Mouse (Mus musculus) forebrain, embryonic 15.5 days (tissue): ENCODE data around the gene Ptpn3. TPM values are rescaled to one million over a fixed set of nuclear protein-coding genes. Genes with fewer than 3 reads are reported as not detected.
"Not testable (repeated sequence)": the region's sequence is repeated elsewhere in the genome, so short reads cannot be mapped to it uniquely, and the experiment has no call there.

Experiments
- ATAC-seq: fragments of 200-750 bp; cut with Nextera tagmentation; replicated peaks from 2 replicates; pipeline ENCODE4 v1.8.0; 2017; ENCODE audit warnings: mild to moderate bottlenecking, moderate TSS enrichment, moderate library complexity
- H3K27ac ChIP-seq: fragments of 300-500 bp; sonication (generic); replicated peaks from 2 replicates; pipeline ENCODE4 v1.5.1; 2015; ENCODE audit warnings: mild to moderate bottlenecking, inconsistent platforms
- H3K27me3 ChIP-seq: fragments of 300-500 bp; sonication (generic); 2 replicates; pipeline ENCODE4 v1.6.1; 2015; ENCODE audit warnings: inconsistent platforms
- H3K36me3 ChIP-seq: fragments of 300-500 bp; sonication (generic); 2 replicates; pipeline ENCODE4 v1.6.1; 2015; ENCODE audit warnings: mild to moderate bottlenecking, inconsistent platforms
- H3K4me1 ChIP-seq: fragments of 300-500 bp; sonication (generic); 2 replicates; pipeline ENCODE4 v1.6.1; 2015; ENCODE audit warnings: inconsistent platforms
- H3K4me2 ChIP-seq: fragments of 300-500 bp; sonication (generic); replicated peaks from 2 replicates; pipeline ENCODE4 v1.6.1; 2015; ENCODE audit warnings: mild to moderate bottlenecking, inconsistent platforms
- H3K4me3 ChIP-seq: fragments of 300-500 bp; sonication (generic); 2 replicates; pipeline ENCODE4 v1.5.1; 2015; ENCODE audit warnings: mild to moderate bottlenecking, inconsistent platforms
- H3K9ac ChIP-seq: fragments of 300-500 bp; sonication (generic); replicated peaks from 2 replicates; pipeline ENCODE4 v1.6.1; 2015; ENCODE audit warnings: mild to moderate bottlenecking, inconsistent platforms
- H3K9me3 ChIP-seq: fragments of 300-500 bp; sonication (generic); 2 replicates; pipeline ENCODE4 v1.6.1; 2016; ENCODE audit warnings: inconsistent platforms
- WGBS: fragments of 180-500 bp; shearing (Covaris S2); methylation state at CpG from one replicate; pipeline ENCODE4 v1.1.7; 2015; ENCODE audit warnings: mixed read lengths; 5-methylcytosine and 5-hydroxymethylcytosine counted together
- polyA plus RNA-seq: library from polyadenylated mRNA; unstranded; fragments of >200 nt; fragmentation: Nextera tagmentation; extraction: Ambion mirVana; gene quantifications from 2 replicates; pipeline ENCODE4 v1.2.1, GENCODE M21; 2015

Ptpn3 gene
- polyA plus RNA-seq, 1 experiment from 2014 or later, result 1.3 TPM

DNA sequence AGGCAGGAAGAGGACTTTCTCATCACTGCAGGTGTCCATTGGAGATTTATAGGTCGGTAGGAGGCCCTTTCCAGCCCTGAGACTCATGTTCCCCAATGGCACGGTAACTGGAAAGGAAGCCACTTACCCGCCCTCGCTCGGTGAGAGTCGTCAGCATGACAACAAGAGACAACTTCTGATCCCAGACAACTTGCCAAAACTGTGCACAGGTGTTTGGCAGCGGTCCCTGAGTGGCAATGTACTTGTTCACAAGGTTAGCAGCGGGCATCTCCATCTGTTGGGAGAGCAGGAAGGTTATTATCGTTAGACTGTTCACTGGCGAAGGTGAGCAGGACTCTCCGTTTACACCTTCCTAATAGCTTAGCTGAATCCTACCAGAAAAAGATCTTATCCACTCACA, 96.9 kb downstream of the Ptpn3 start:
- H3K9ac ChIP-seq, result no peak overlapping the region
- H3K36me3 ChIP-seq, result no peaks in the 10 kb centered on the region
- WGBS, result 64% methylated on average over 11 of the region's 11 CpGs
- H3K9me3 ChIP-seq, result no peaks in the 10 kb centered on the region
- no peak for ATAC-seq
- no peak overlapping the region for H3K4me3 ChIP-seq
- H3K4me2 ChIP-seq, result no peak overlapping the region
- H3K27me3 ChIP-seq, result no peaks in the 10 kb centered on the region
- H3K27ac ChIP-seq, result no peak overlapping the region
- peaks cover 11% of the 10 kb centered on the region for H3K4me1 ChIP-seq

- Histone ChIP-seq H3K4me2 (no peak overlapping the region), H3K27ac (no peak overlapping the region), H3K4me1 (peaks cover 11% of the 10 kb centered on the region), H3K9ac (no peak overlapping the region), H3K27me3 (no peaks in the 10 kb centered on the region), H3K9me3 (no peaks in the 10 kb centered on the region), H3K4me3 (no peak overlapping the region), H3K36me3 (no peaks in the 10 kb centered on the region)
- ATAC-seq, result no peak
- WGBS, result 72% methylated on average over 10 of the region's 10 CpGs
Observed at GRCm38 (mm10) chr4:57202660-57203361, 98.8 kb downstream of the Ptpn3 start.

GRCm38 (mm10) chr4:57202132-57202531, 99.5 kb downstream of the Ptpn3 start:
- Histone ChIP-seq H3K4me2 (no peak overlapping the region), H3K27ac (no peak overlapping the region), H3K9me3 (no peaks in the 10 kb centered on the region), H3K36me3 (no peaks in the 10 kb centered on the region), H3K27me3 (no peaks in the 10 kb centered on the region), H3K4me1 (peaks cover 11% of the 10 kb centered on the region), H3K9ac (no peak overlapping the region), H3K4me3 (no peak overlapping the region)
- ATAC-seq, result no peak
- WGBS, result 62% methylated on average over 7 of the region's 7 CpGs

- no peak overlapping the region for H3K9ac ChIP-seq
- H3K27ac ChIP-seq, result no peak overlapping the region
- ATAC-seq, result no peak
- no peak overlapping the region for H3K4me3 ChIP-seq
- H3K9me3 ChIP-seq, result no peaks in the 10 kb centered on the region
- H3K36me3 ChIP-seq, result no peaks in the 10 kb centered on the region
- no peaks in the 10 kb centered on the region for H3K27me3 ChIP-seq
- 0 out of 2 replicates have a peak, but pooled peaks cover 5% of the 10 kb centered on the region for H3K4me1 ChIP-seq
- whole genome bisulfite sequencing, result 89% methylated on average over 6 of the region's 6 CpGs
- no peak overlapping the region for H3K4me2 ChIP-seq
Observed at GRCm38 (mm10) chr4:57200661-57201060, 101.0 kb downstream of the Ptpn3 start.

DNA sequence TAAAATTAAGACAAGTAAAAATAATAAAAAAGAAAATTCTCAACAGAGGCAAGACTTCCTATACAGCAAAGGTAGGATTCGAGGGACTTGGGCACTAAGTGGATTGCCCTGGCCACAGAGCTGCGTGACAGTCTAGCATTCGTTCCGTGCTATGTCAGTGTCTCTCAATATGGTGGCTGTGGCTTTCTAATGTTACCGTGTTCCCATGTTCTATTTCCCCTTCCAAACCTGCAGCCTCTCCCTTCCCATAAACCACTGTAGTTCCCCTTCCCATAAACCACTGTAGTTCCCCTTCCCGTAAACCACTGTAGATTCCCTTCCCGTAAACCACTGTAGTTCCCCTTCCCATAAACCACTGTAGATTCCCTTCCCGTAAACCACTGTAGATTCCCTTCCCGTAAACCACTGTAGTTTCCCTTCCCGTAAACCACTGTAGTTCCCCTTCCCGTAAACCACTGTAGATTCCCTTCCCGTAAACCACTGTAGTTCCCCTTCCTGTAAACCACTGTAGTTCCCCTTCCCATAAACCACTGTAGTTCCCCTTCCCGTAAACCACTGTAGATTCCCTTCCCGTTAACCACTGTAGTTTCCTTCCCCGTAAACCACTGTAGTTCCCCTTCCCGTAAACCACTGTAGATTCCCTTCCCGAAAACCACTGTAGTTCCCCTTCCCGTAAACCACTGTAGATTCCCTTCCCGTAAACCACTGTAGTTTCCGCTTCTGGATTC, 102.8 kb downstream of the Ptpn3 start:
- WGBS, result 96% methylated on average over 20 of the region's 20 CpGs
- not testable (repeated sequence) for H3K27ac ChIP-seq, ATAC-seq, H3K4me2 ChIP-seq, H3K4me3 ChIP-seq, H3K9ac ChIP-seq, H3K27me3 ChIP-seq, H3K9me3 ChIP-seq, H3K4me1 ChIP-seq, H3K36me3 ChIP-seq

DNA sequence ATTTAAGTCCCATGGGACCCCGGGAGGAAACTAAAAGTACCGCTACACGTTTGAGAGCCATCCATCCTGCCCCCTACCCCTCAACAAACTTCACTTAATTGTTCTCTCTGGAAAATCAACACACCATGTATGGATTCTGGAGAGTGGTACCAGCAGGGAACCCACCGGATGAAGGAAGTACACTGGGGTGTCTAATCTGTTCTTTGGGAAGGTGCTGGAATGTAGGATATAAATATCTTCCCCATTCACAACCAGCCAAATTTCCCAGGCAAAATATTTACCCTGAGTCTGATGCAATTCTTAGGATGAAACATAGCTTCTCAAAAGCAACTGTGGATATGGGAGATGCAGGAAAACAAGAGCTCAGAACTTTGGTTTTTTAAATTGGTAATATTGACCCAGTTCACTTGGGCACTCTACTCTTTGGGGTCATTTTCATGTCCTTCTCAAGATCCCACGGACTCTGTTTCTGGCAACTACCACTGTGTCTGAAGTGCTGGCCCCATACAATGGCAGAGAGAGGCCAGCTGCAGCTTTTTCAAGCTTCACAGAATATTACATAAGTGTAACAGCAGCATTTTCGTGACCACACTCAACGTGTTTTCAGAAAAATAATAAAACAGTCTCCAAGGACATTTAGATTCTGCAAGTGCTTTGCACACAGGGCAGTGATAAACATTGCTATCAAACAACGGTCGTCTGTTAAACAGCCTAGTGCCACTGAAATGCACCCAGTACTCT, 109.9 kb downstream of the Ptpn3 start:
- Histone ChIP-seq H3K27ac (no peak overlapping the region), H3K36me3 (no peaks in the 10 kb centered on the region), H3K4me1 (no peaks in the 10 kb centered on the region), H3K4me3 (no peak overlapping the region), H3K9ac (no peak overlapping the region), H3K4me2 (no peak overlapping the region), H3K9me3 (no peaks in the 10 kb centered on the region), H3K27me3 (no peaks in the 10 kb centered on the region)
- 77% methylated on average over 9 of the region's 9 CpGs for WGBS
- no peak for ATAC-seq

- ATAC-seq, result no peak
- 89% methylated on average over 2 of the region's 2 CpGs for WGBS
- no peaks in the 10 kb centered on the region for H3K27me3 ChIP-seq
Observed at GRCm38 (mm10) chr4:57189881-57190280, 111.8 kb downstream of the Ptpn3 start.

GRCm38 (mm10) chr4:57186035-57186434, 115.6 kb downstream of the Ptpn3 start:
- H3K27me3 ChIP-seq, result no peaks in the 10 kb centered on the region
- no peak overlapping the region for H3K4me2 ChIP-seq
- H3K27ac ChIP-seq, result no peak overlapping the region
- H3K4me3 ChIP-seq, result no peak overlapping the region
- H3K4me1 ChIP-seq, result no peaks in the 10 kb centered on the region
- no peaks in the 10 kb centered on the region for H3K9me3 ChIP-seq
- no peak for ATAC-seq
- H3K36me3 ChIP-seq, result no peaks in the 10 kb centered on the region
- no peak overlapping the region for H3K9ac ChIP-seq
- WGBS, result 44% methylated on average over 6 of the region's 6 CpGs

More at GRCm38 (mm10) chr4:57189881-57190280, 111.8 kb downstream of the Ptpn3 start:
- no peaks in the 10 kb centered on the region for H3K9me3 ChIP-seq
- no peak overlapping the region for H3K4me3 ChIP-seq
- H3K9ac ChIP-seq, result no peak overlapping the region
- no peak overlapping the region for H3K4me2 ChIP-seq
- H3K4me1 ChIP-seq, result no peaks in the 10 kb centered on the region
- no peaks in the 10 kb centered on the region for H3K36me3 ChIP-seq
- no peak overlapping the region for H3K27ac ChIP-seq

DNA sequence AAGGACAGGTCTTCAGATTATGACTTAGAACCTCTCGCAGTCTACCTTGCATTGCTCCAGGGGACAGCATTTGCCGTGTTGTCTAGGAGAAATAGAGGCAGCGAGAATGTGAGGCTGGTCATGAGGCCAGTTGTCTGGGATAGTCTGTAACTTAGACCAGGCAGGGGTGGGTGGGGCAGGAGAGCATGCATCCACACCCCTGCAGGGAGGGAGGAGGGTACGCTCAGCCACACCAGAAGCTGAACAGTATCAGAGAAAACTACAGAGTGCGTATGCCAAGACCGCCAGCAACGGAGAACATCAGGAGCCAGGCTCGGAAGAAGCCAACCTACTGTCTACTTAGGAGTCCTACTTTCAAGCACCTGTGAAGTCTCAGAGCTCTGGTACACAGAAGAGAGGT, 116.2 kb downstream of the Ptpn3 start:
- Histone ChIP-seq H3K27ac (no peak overlapping the region), H3K4me3 (no peak overlapping the region), H3K9ac (no peak overlapping the region), H3K4me1 (no peaks in the 10 kb centered on the region), H3K4me2 (no peak overlapping the region), H3K9me3 (no peaks in the 10 kb centered on the region), H3K27me3 (no peaks in the 10 kb centered on the region), H3K36me3 (no peaks in the 10 kb centered on the region)
- 90% methylated on average over 8 of the region's 8 CpGs for WGBS
- ATAC-seq, result no peak

GRCm38 (mm10) chr4:57183493-57183892, 118.1 kb downstream of the Ptpn3 start:
- no peaks in the 10 kb centered on the region for H3K36me3 ChIP-seq
- H3K4me2 ChIP-seq, result no peak overlapping the region
- H3K9ac ChIP-seq, result no peak overlapping the region
- no peaks in the 10 kb centered on the region for H3K4me1 ChIP-seq
- 86% methylated on average over 4 of the region's 4 CpGs for WGBS
- H3K9me3 ChIP-seq, result no peaks in the 10 kb centered on the region
- no peak for ATAC-seq
- no peak overlapping the region for H3K4me3 ChIP-seq
- H3K27ac ChIP-seq, result no peak overlapping the region
- H3K27me3 ChIP-seq, result no peaks in the 10 kb centered on the region

- no peak overlapping the region for H3K9ac ChIP-seq
- no peaks in the 10 kb centered on the region for H3K4me1 ChIP-seq
- H3K36me3 ChIP-seq, result no peaks in the 10 kb centered on the region
- 65% methylated on average over 1 of the region's 1 CpGs for WGBS
- no peak for ATAC-seq
- H3K9me3 ChIP-seq, result no peaks in the 10 kb centered on the region
- no peak overlapping the region for H3K4me3 ChIP-seq
- H3K27ac ChIP-seq, result no peak overlapping the region
- no peak overlapping the region for H3K4me2 ChIP-seq
- no peaks in the 10 kb centered on the region for H3K27me3 ChIP-seq
Observed at GRCm38 (mm10) chr4:57181538-57181937, 120.1 kb downstream of the Ptpn3 start.

DNA sequence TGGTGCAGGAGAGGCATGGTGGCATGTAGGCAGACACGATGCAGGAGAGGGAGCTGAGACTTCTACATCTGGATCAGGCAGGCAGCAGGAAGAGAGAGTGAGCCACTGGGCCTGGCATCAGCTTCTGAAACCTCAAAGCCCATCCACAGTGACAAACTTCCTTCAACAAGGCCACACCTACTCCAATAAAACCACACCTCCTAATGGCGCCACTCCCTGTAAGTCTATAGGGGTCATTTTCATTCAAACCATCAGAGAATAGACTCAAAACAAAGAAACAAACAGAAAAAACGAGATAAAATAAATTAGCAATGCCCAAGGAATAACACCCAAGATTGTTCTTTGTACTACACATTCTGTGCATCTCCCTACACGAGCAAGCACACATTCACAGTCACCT, 122.8 kb downstream of the Ptpn3 start:
- Histone ChIP-seq H3K4me3 (no peak overlapping the region), H3K9me3 (no peaks in the 10 kb centered on the region), H3K9ac (no peak overlapping the region), H3K4me1 (no peaks in the 10 kb centered on the region), H3K36me3 (no peaks in the 10 kb centered on the region), H3K27me3 (no peaks in the 10 kb centered on the region), H3K27ac (no peak overlapping the region), H3K4me2 (no peak overlapping the region)
- 75% methylated on average over 4 of the region's 4 CpGs for WGBS
- ATAC-seq, result no peak
